Mouse (Mus musculus): ENCODE results near the gene Wdr91.

DNA sequence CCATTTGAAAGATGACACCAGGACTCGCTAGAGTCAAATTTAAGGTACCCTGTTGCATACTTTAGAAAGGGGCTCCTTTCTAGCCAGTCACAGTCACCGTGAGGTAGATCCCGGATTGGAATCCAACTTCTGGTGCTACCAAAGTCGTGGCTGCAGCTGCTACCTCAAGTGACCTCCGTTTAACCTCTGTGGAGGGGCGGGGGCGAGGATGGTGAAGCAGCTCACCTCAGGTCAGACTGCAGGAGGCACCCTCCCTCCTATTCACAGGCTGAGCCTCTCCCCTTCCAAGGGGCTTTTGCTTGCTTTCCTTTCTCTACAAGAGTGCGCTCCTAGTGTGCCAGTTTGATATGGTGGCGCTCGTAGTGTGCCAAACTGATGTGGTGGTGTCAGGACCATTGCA lies 9.3 kb upstream of the Wdr91 start, which contains the start of gene Stra8:
- TF ChIP-seq POLR2A (IDR thresholded peaks at IDR 0.05; ENCODE audit: insufficient read length, low read depth) (no peak), TCF12 (IDR thresholded peaks at IDR 0.05; ENCODE audit: insufficient read depth, poor library complexity, severe bottlenecking) (no peak), E2F4 (IDR thresholded peaks at IDR 0.05; ENCODE audit: insufficient read depth) (no peak), MYOD1 (IDR thresholded peaks at IDR 0.05; ENCODE audit: control insufficient read depth in 1 of 3, insufficient read length in 2 of 3, low read depth in 2 of 3) (no peak), USF1 (IDR thresholded peaks at IDR 0.05; ENCODE audit: low read depth) (no peak), SRF (IDR thresholded peaks at IDR 0.05; ENCODE audit: control insufficient read depth, insufficient read length, low read depth) (no peak), MYOG (IDR thresholded peaks at IDR 0.05; ENCODE audit: control insufficient read depth in 1 of 3, insufficient read depth in 1 of 3, insufficient read length in 2 of 3, low read depth in 2 of 3) (no peak), CEBPB (IDR thresholded peaks at IDR 0.05; ENCODE audit: insufficient read depth, poor library complexity, severe bottlenecking) (no peak), POLR2AphosphoS2 (IDR thresholded peaks at IDR 0.05; ENCODE audit: insufficient read length, low read depth) (no peak), MAX (IDR thresholded peaks at IDR 0.05; ENCODE audit: low read depth) (no peak), TCF3 (IDR thresholded peaks at IDR 0.05; ENCODE audit: insufficient read length, low read depth) (no peak), REST (IDR thresholded peaks at IDR 0.05; ENCODE audit: insufficient read depth, insufficient read length) (no peak)

Data from myocyte (in vitro differentiated cells).